ENCODE assay signal across 7 mouse cellular contexts in the genomic region with DNA sequence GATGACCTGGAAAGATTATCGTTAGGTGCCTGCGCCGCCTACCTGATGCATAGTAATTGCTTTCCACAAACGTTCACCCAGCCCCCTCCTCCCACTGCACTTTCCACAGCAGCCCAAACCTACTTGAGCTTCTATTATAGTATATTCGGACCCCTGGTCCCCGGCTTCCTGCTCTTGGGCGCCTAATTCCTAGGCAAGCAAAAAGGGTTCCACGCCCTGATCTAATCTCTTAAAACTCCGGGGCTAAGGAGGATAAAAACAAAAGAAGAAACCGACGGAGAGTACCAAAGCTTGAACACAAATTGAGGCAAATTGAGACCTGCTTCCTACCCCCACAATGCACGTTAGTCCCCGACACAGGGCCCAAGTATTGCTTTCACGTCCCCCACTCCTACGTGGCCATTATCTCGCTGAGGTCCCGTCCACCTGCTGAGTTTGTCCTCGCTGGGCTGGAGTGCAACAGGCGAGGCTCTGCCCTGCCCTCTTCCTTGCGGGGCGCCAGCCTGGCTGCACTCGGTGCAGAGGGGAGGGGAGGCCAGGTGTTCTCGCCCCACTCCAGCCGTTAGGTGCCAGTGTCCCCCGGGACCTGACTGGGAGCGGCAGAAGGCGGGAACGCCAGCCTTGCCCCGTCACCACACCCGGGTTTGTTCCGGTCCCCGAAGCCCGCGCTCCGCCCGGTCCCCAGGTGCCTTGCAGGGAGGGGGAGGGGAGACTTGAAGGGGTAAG. TPM values are rescaled to one million over a fixed set of nuclear protein-coding genes. Genes with fewer than 3 reads are reported as not detected.
DNase-seq lines count a peak whose midpoint lies in the region; ATAC-seq and TF ChIP-seq lines count a peak whose summit lies in the region.

No protein-coding gene starts in this region.

- H3K9me3 ChIP-seq in hindbrain, embryonic 13.5 days, result no peaks in the 10 kb centered on the region
- H3K9me3 ChIP-seq in lung, embryonic 16.5 days (ENCODE audit: control insufficient read depth, low read length), result no peaks in the 10 kb centered on the region
- no peaks in the 10 kb centered on the region for H3K9me3 ChIP-seq in stomach, embryonic 16.5 days (replicated peaks; ENCODE audit: control insufficient read depth, low read length)

- WGBS in hindbrain, embryonic 13.5 days, result 4% methylated on average over 33 of the region's 36 CpGs
- 4% methylated on average over 35 of the region's 36 CpGs for WGBS in lung, embryonic 16.5 days
- 4% methylated on average over 35 of the region's 36 CpGs for WGBS in stomach, embryonic 16.5 days

- TF ChIP-seq CTCF in cortical plate, adult 2 months (IDR thresholded peaks at IDR 0.05; ENCODE audit: extremely low read depth, insufficient read depth, low read length), result no peak

- peak overlapping the region; percentile 66 for H3K9ac ChIP-seq in hindbrain, embryonic 13.5 days
- peak overlapping the region; percentile 69 for H3K9ac ChIP-seq in lung, embryonic 16.5 days (ENCODE audit: low read length)
- peak overlapping the region; percentile 73 for H3K9ac ChIP-seq in stomach, embryonic 16.5 days (ENCODE audit: low read length)

- no peak for ATAC-seq in hindbrain, embryonic 13.5 days (ENCODE audit: low FRiP score)
- peak; percentile 75 for ATAC-seq in lung, embryonic 16.5 days (ENCODE audit: low read depth)
- ATAC-seq in stomach, embryonic 16.5 days (ENCODE audit: insufficient read depth, low FRiP score), result peak; percentile 83

- H3K4me2 ChIP-seq in hindbrain, embryonic 13.5 days, result peak overlapping the region; percentile 70
- peak overlapping the region; percentile 89 for H3K4me2 ChIP-seq in lung, embryonic 16.5 days (ENCODE audit: low read depth, low read length)
- H3K4me2 ChIP-seq in stomach, embryonic 16.5 days (ENCODE audit: low read depth, low read length), result peak overlapping the region; percentile 85

- peak; percentile 71 for DNase-seq in ovary, postnatal 36 days (ENCODE audit: low spot score)
- DNase-seq in ovary, adult 18-20 months (ENCODE audit: low spot score), result no peak
- DNase-seq in cerebellum, adult 11 months, result no peak

- H3K4me1 ChIP-seq in cortical plate, adult 2 months (ENCODE audit: control insufficient read depth, insufficient read depth, low read length), result no peaks in the 10 kb centered on the region; the same call in 1 of the 2 replicates
- H3K4me1 ChIP-seq in hindbrain, embryonic 13.5 days (replicated peaks), result peaks cover 54% of the 10 kb centered on the region
- H3K4me1 ChIP-seq in lung, embryonic 16.5 days (replicated peaks; ENCODE audit: control insufficient read depth, insufficient read depth, low read length), result peaks cover 30% of the 10 kb centered on the region
- H3K4me1 ChIP-seq in stomach, embryonic 16.5 days (ENCODE audit: control insufficient read depth, insufficient read depth, low read length), result peaks cover 40% of the 10 kb centered on the region

- peaks cover 5% of the 10 kb centered on the region; the same call in 1 of the 2 replicates for H3K36me3 ChIP-seq in hindbrain, embryonic 13.5 days
- H3K36me3 ChIP-seq in lung, embryonic 16.5 days (ENCODE audit: control insufficient read depth, insufficient read depth, low read length), result 0 out of 2 replicates have a peak, but pooled peaks cover 3% of the 10 kb centered on the region
- no peaks in the 10 kb centered on the region for H3K36me3 ChIP-seq in stomach, embryonic 16.5 days (ENCODE audit: control insufficient read depth, insufficient read depth, low read length)

- no peak for TF ChIP-seq POLR2A in cortical plate, adult 2 months (IDR thresholded peaks at IDR 0.05; ENCODE audit: extremely low read depth, insufficient read depth, low read length)

- H3K4me3 ChIP-seq in cortical plate, adult 2 months (ENCODE audit: insufficient read depth, low read length), result peak overlapping the region; percentile 28; the same call in 1 of the 2 replicates
- peak overlapping the region; percentile 40 for H3K4me3 ChIP-seq in hindbrain, embryonic 13.5 days
- H3K4me3 ChIP-seq in lung, embryonic 16.5 days (ENCODE audit: low read length), result peak overlapping the region; percentile 61
- peak overlapping the region; percentile 53 for H3K4me3 ChIP-seq in stomach, embryonic 16.5 days (replicated peaks; ENCODE audit: low read length)

- no peak overlapping the region for H3K27ac ChIP-seq in cortical plate, adult 2 months (ENCODE audit: insufficient read depth, low read length)
- no peak overlapping the region for H3K27ac ChIP-seq in hindbrain, embryonic 13.5 days
- peak overlapping the region; percentile 90 for H3K27ac ChIP-seq in lung, embryonic 16.5 days (ENCODE audit: low read length)
- H3K27ac ChIP-seq in stomach, embryonic 16.5 days (ENCODE audit: low read length), result peak overlapping the region; percentile 86

- H3K27me3 ChIP-seq in hindbrain, embryonic 13.5 days, result peaks cover 18% of the 10 kb centered on the region
- no peaks in the 10 kb centered on the region for H3K27me3 ChIP-seq in lung, embryonic 16.5 days (ENCODE audit: control insufficient read depth, insufficient read depth, low read depth, low read length)
- no peaks in the 10 kb centered on the region for H3K27me3 ChIP-seq in stomach, embryonic 16.5 days (ENCODE audit: control insufficient read depth, insufficient read depth, low read length)

RNA-seq across cellular contexts. Expression of gene Ucp2, which starts 0.6 kb away (rescaled TPM):
- polyA plus RNA-seq in cortical plate, adult 2 months (2012; rRNA removed), result 37.0 and 42.0 TPM in 2 replicates
- 75.2 and 78.6 TPM in 2 replicates for polyA plus RNA-seq in hindbrain, embryonic 13.5 days (2015; fragmentation: Nextera tagmentation; extraction: Ambion mirVana)
- polyA plus RNA-seq in lung, embryonic 16.5 days (2015; fragmentation: Nextera tagmentation; extraction: Ambion mirVana), result 306 and 325 TPM in 2 replicates
- polyA plus RNA-seq in stomach, embryonic 16.5 days (2015; fragmentation: Nextera tagmentation; extraction: Ambion mirVana), result 351 and 400 TPM in 2 replicates

RNA-seq across cellular contexts. Expression of gene Ucp3, which starts 19.8 kb away (rescaled TPM):
- polyA plus RNA-seq in cortical plate, adult 2 months (2012; rRNA removed), result 4.4 and 4.6 TPM in 2 replicates
- polyA plus RNA-seq in hindbrain, embryonic 13.5 days (2015; fragmentation: Nextera tagmentation; extraction: Ambion mirVana), result not detected in 2 replicates
- polyA plus RNA-seq in lung, embryonic 16.5 days (2015; fragmentation: Nextera tagmentation; extraction: Ambion mirVana), result 0.09 TPM in 1 of 2 replicates, not detected in the other
- polyA plus RNA-seq in stomach, embryonic 16.5 days (2015; fragmentation: Nextera tagmentation; extraction: Ambion mirVana), result 0.10 and 0.11 TPM in 2 replicates

RNA-seq across cellular contexts. Expression of gene Dnajb13, which starts 22.2 kb away (rescaled TPM):
- polyA plus RNA-seq in cortical plate, adult 2 months (2012; rRNA removed), result 0.85 and 1.1 TPM in 2 replicates
- 4.4 and 8.5 TPM in 2 replicates for polyA plus RNA-seq in hindbrain, embryonic 13.5 days (2015; fragmentation: Nextera tagmentation; extraction: Ambion mirVana)
- 8.5 and 12.9 TPM in 2 replicates for polyA plus RNA-seq in lung, embryonic 16.5 days (2015; fragmentation: Nextera tagmentation; extraction: Ambion mirVana)
- polyA plus RNA-seq in stomach, embryonic 16.5 days (2015; fragmentation: Nextera tagmentation; extraction: Ambion mirVana), result 0.99 and 1.0 TPM in 2 replicates

RNA-seq across cellular contexts. Expression of gene Coa4, which starts 44.3 kb away (rescaled TPM):
- 7.3 and 8.3 TPM in 2 replicates for polyA plus RNA-seq in cortical plate, adult 2 months (2012; rRNA removed)
- polyA plus RNA-seq in hindbrain, embryonic 13.5 days (2015; fragmentation: Nextera tagmentation; extraction: Ambion mirVana), result 15.8 and 17.2 TPM in 2 replicates
- polyA plus RNA-seq in lung, embryonic 16.5 days (2015; fragmentation: Nextera tagmentation; extraction: Ambion mirVana), result 19.6 and 20.4 TPM in 2 replicates
- 28.6 and 34.3 TPM in 2 replicates for polyA plus RNA-seq in stomach, embryonic 16.5 days (2015; fragmentation: Nextera tagmentation; extraction: Ambion mirVana)

Comparison
In these comparisons a context has a peak if more than half of its experiments do, and no peak if none do; other contexts are left out.
1. H3K27ac ChIP-seq: peak in lung, embryonic 16.5 days (single experiment) and stomach, embryonic 16.5 days (single experiment); none in cortical plate, adult 2 months (single experiment) and hindbrain, embryonic 13.5 days (single experiment).
2. Peak in every context shown above with its lines, with median percentiles within 50 percentile points of each other: H3K4me3 ChIP-seq, H3K4me2 ChIP-seq and H3K9ac ChIP-seq.